8 mouse cellular contexts compared by ENCODE assay signal in genomic region chr2:51284781-51285225, GRCm38 (mm10).
DNase-seq lines count a peak whose midpoint lies in the region; ATAC-seq and TF ChIP-seq lines count a peak whose summit lies in the region.
"Had no signal": no experiment of that assay in that cellular context is flagged by ENCODE, and none has a peak within 500 bp of the region (broad histone marks: within the 10 kb centered on the region; RNA-seq: fewer than 3 reads in every experiment).

No protein-coding gene starts in this region.

- H3K27me3 ChIP-seq in forebrain, postnatal 0 days (ENCODE audit: insufficient read depth, low read length): no peaks in the 10 kb centered on the region
- no peaks in the 10 kb centered on the region for H3K27me3 ChIP-seq in midbrain, embryonic 12.5 days
- no peaks in the 10 kb centered on the region for H3K27me3 ChIP-seq in heart, embryonic 10.5 days (ENCODE audit: insufficient read depth, poor library complexity, severe bottlenecking)

- H3K4me2 ChIP-seq in forebrain, postnatal 0 days (ENCODE audit: low read depth): peak overlapping the region; percentile 9; the same call in 1 of the 2 replicates
- no peak overlapping the region for H3K4me2 ChIP-seq in midbrain, embryonic 12.5 days (replicated peaks)

- DNase-seq in left cerebral cortex, postnatal 4 days: peak; percentile 34
- no peak for DNase-seq in left cerebral cortex, adult 9 months (ENCODE audit: low spot score in 2 of 2)
- DNase-seq in brain, embryonic 18.5 days (ENCODE audit: low read depth, low spot score): peak; percentile 22
- DNase-seq in forebrain, postnatal 0 days: peak; percentile 48
- DNase-seq in heart, embryonic 10.5 days (ENCODE audit: low spot score): no peak
- DNase-seq in adrenal gland, adult (ENCODE audit: inconsistent age in 2 of 2, low spot score in 1 of 2): no peak
- DNase-seq: gastrocnemius, postnatal 14 days had no signal

- no peak for TF ChIP-seq CTCF in forebrain, postnatal 0 days (IDR thresholded peaks at IDR 0.05; ENCODE audit: low read depth)

- no peak overlapping the region for H3K27ac ChIP-seq in forebrain, postnatal 0 days (ENCODE audit: low read depth, low read length)
- H3K27ac ChIP-seq in midbrain, embryonic 12.5 days (replicated peaks): peak overlapping the region; percentile 58; the same call in 1 of the 2 replicates
- no peak overlapping the region for H3K27ac ChIP-seq in heart, embryonic 10.5 days

- intact Hi-C loops in left cerebral cortex, postnatal 4 days (cut with DNase I): no loop called here

- H3K4me1 ChIP-seq in forebrain, postnatal 0 days (ENCODE audit: insufficient read depth): no peaks in the 10 kb centered on the region
- H3K4me1 ChIP-seq in midbrain, embryonic 12.5 days: peaks cover 4% of the 10 kb centered on the region; the same call in 1 of the 2 replicates
- peaks cover 11% of the 10 kb centered on the region for H3K4me1 ChIP-seq in heart, embryonic 10.5 days

- no peaks in the 10 kb centered on the region for H3K36me3 ChIP-seq in forebrain, postnatal 0 days (ENCODE audit: insufficient read depth)
- H3K36me3 ChIP-seq in midbrain, embryonic 12.5 days: no peaks in the 10 kb centered on the region
- H3K36me3 ChIP-seq in heart, embryonic 10.5 days: no peaks in the 10 kb centered on the region

- WGBS in forebrain, postnatal 0 days: 19% methylated on average over 4 of the region's 4 CpGs
- WGBS in midbrain, embryonic 12.5 days: 47% methylated on average over 4 of the region's 4 CpGs
- 53% methylated on average over 4 of the region's 4 CpGs for WGBS in heart, embryonic 10.5 days

- no peaks in the 10 kb centered on the region for H3K9me3 ChIP-seq in forebrain, postnatal 0 days (ENCODE audit: low read length)
- no peaks in the 10 kb centered on the region for H3K9me3 ChIP-seq in midbrain, embryonic 12.5 days
- no peaks in the 10 kb centered on the region for H3K9me3 ChIP-seq in heart, embryonic 10.5 days

- no peak overlapping the region for H3K4me3 ChIP-seq in forebrain, postnatal 0 days (ENCODE audit: low read depth, low read length)
- H3K4me3 ChIP-seq in midbrain, embryonic 12.5 days: no peak overlapping the region
- no peak overlapping the region for H3K4me3 ChIP-seq in heart, embryonic 10.5 days

- ATAC-seq in forebrain, postnatal 0 days: peak; percentile 43; the same call in 1 of the 2 replicates
- peak; percentile 65 for ATAC-seq in midbrain, embryonic 12.5 days (ENCODE audit: low FRiP score, low read depth)

- H3K9ac ChIP-seq in forebrain, postnatal 0 days: no peak overlapping the region
- H3K9ac ChIP-seq in midbrain, embryonic 12.5 days (replicated peaks): no peak overlapping the region

Comparison
In these comparisons a context has a peak if more than half of its experiments do, and no peak if none do; other contexts are left out.
1. DNase-seq: peak in left cerebral cortex, postnatal 4 days (single experiment), brain, embryonic 18.5 days (single experiment) and forebrain, postnatal 0 days (single experiment); none in left cerebral cortex, adult 9 months (0 of 2), heart, embryonic 10.5 days (single experiment) and adrenal gland, adult (0 of 2).